Mouse (Mus musculus) bone marrow, adult 2 months (tissue): ENCODE data around the gene Abat.

Experiments
- CTCF ChIP-seq: fragments of 200-500 bp; IDR thresholded peaks from 2 replicates; pipeline ENCODE4 v1.5.1; 2011; ENCODE audit warnings: low read length, control low read depth; ENCODE audit not compliant: control insufficient read depth, insufficient read depth
- POLR2A ChIP-seq: fragments of 200-500 bp; IDR thresholded peaks from 2 replicates; pipeline ENCODE4 v1.6.1; 2011; ENCODE audit warnings: low read depth, mild to moderate bottlenecking, control low read depth, low read length, borderline replicate concordance; ENCODE audit not compliant: control insufficient read depth

DNA sequence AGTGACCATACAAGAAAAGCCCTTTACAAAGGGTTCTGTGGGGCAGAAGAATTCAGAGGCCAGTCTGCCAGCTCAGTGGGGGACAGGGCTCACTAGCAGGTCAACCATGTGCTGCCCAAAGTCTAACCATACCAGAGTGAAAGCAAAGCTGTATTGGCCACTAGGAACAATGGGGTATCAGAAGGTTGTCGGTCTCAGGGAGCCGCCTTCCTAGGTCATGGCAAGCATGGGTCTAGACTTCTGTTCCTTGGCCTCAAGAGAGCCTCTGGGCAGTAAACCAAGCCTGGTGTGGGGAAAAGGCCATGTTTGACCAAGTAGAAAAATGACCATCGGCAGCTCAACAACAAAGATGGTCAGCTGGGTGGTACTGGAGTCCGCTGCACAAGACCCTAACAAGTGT is 145.5 kb downstream of the Abat start:
- no peak for TF ChIP-seq POLR2A
- TF ChIP-seq CTCF: no peak
